Mouse (Mus musculus) liver, postnatal 0 days (tissue): ENCODE results near the gene Aarsd1. TPM values are rescaled to one million over a fixed set of nuclear protein-coding genes. Genes with fewer than 3 reads are reported as not detected.
A peak's percentile ranks its signal among the peaks of the same experiment; 100 is the strongest.
"Not testable (repeated sequence)": the region's sequence is repeated elsewhere in the genome, so short reads cannot be mapped to it uniquely, and the experiment has no call there.

Experiments used
- ATAC-seq: fragments of 200-750 bp; cut with Nextera tagmentation; 2 replicates; pipeline ENCODE4 v1.8.0; 2017; ENCODE audit warnings: mild to moderate bottlenecking, moderate library complexity
- DNase-seq: peaks from one replicate; pipeline ENCODE4 v3.0.0-alpha.2; 2016
- H3K27ac ChIP-seq: fragments of 300-500 bp; sonication (generic); 2 replicates; pipeline ENCODE4 v1.5.1; 2014; ENCODE audit warnings: antibody characterized with exemption, moderate library complexity, mild to moderate bottlenecking, low read depth
- H3K27me3 ChIP-seq: fragments of 300-500 bp; sonication (generic); 2 replicates; pipeline ENCODE4 v1.6.1; 2014; ENCODE audit warnings: low read length, control low read depth, mixed read lengths; ENCODE audit not compliant: insufficient read depth
- H3K36me3 ChIP-seq: fragments of 300-500 bp; sonication (generic); replicated peaks from 2 replicates; pipeline ENCODE4 v1.6.1; 2014; ENCODE audit warnings: mild to moderate bottlenecking, control low read depth, low read length, moderate library complexity, mixed read lengths; ENCODE audit not compliant: insufficient read depth
- H3K4me1 ChIP-seq: fragments of 300-500 bp; sonication (generic); 2 replicates; pipeline ENCODE4 v1.6.1; 2014; ENCODE audit warnings: antibody characterized with exemption, mild to moderate bottlenecking, control low read depth; ENCODE audit not compliant: insufficient read depth
- H3K4me2 ChIP-seq: fragments of 300-500 bp; sonication (generic); 2 replicates; pipeline ENCODE4 v1.6.1; 2014; ENCODE audit warnings: low read depth, mild to moderate bottlenecking, low read length, moderate library complexity, mixed read lengths
- H3K4me3 ChIP-seq: fragments of 300-500 bp; sonication (generic); 2 replicates; pipeline ENCODE4 v1.5.1; 2014; ENCODE audit warnings: low read depth, low read length
- H3K9ac ChIP-seq: fragments of 300-500 bp; sonication (generic); replicated peaks from 2 replicates; pipeline ENCODE4 v1.6.1; 2014; ENCODE audit warnings: mild to moderate bottlenecking, moderate library complexity
- H3K9me3 ChIP-seq: fragments of 300-500 bp; sonication (generic); 2 replicates; pipeline ENCODE4 v1.6.1; 2016; ENCODE audit warnings: mild to moderate bottlenecking, control low read depth, low read length, mixed read lengths
- CTCF ChIP-seq: sonication (generic); IDR thresholded peaks from 2 replicates; pipeline ENCODE4 v1.5.1; 2016; ENCODE audit warnings: antibody characterized with exemption, low read depth
- EP300 ChIP-seq: IDR thresholded peaks from 2 replicates; pipeline ENCODE4 v1.6.1; 2016; ENCODE audit warnings: antibody characterized with exemption, low read depth, mild to moderate bottlenecking
- WGBS: fragments of 180-500 bp; shearing (Covaris S2); extraction: QIAGEN DNeasy Blood & Tissue Kit; methylation state at CpG from one replicate; pipeline ENCODE4 v1.1.7; 2014; ENCODE audit not compliant: insufficient replicate concordance; 5-methylcytosine and 5-hydroxymethylcytosine counted together
- polyA plus RNA-seq: library from polyadenylated mRNA; unstranded; fragments of >200 nt; fragmentation: Nextera tagmentation; extraction: Ambion mirVana; gene quantifications from 2 replicates; pipeline ENCODE4 v1.2.1, GENCODE M21; 2015

Gene Aarsd1
- polyA plus RNA-seq, 1 experiment from 2014 or later, result 23.7 TPM

- Histone ChIP-seq H3K27me3 (no peaks in the 10 kb centered on the region), H3K4me2 (no peak overlapping the region), H3K36me3 (0 out of 2 replicates have a peak, but pooled peaks cover 5% of the 10 kb centered on the region), H3K4me1 (no peaks in the 10 kb centered on the region; the same call in 1 of the 2 replicates), H3K9me3 (no peaks in the 10 kb centered on the region), H3K9ac (no peak overlapping the region), H3K27ac (peak overlapping the region; percentile 12; the same call in 1 of the 2 replicates), H3K4me3 (no peak overlapping the region)
- TF ChIP-seq CTCF, result no peak
- peak; percentile 4; the same call in 1 of the 2 replicates for TF ChIP-seq EP300
- WGBS, result 49% methylated on average over 6 of the region's 6 CpGs
- peak; percentile 64 for ATAC-seq
- DNase-seq, result peak; percentile 68
Measured at GRCm38 (mm10) chr11:101378926-101379325, 38.5 kb downstream of the Aarsd1 start.

GRCm38 (mm10) chr11:101378196-101378595 is 39.2 kb downstream of the Aarsd1 start:
- H3K27ac ChIP-seq, H3K9me3 ChIP-seq, H3K9ac ChIP-seq, H3K4me2 ChIP-seq, H3K36me3 ChIP-seq, H3K4me3 ChIP-seq, H3K4me1 ChIP-seq, H3K27me3 ChIP-seq: not testable (repeated sequence)
- 84% methylated on average over 7 of the region's 8 CpGs for WGBS
- ATAC-seq (peak; percentile 28), DNase-seq (peak; percentile 51)

GRCm38 (mm10) chr11:101374421-101374938 is 42.9 kb downstream of the Aarsd1 start:
- no peaks in the 10 kb centered on the region for H3K27me3 ChIP-seq
- DNase-seq (peak; percentile 25), ATAC-seq (no peak)
- no peak overlapping the region for H3K4me3 ChIP-seq
- WGBS, result 53% methylated on average over 7 of the region's 7 CpGs
- H3K4me2 ChIP-seq, result no peak overlapping the region
- no peak for TF ChIP-seq EP300
- no peak for TF ChIP-seq CTCF
- H3K36me3 ChIP-seq, result peaks cover 12% of the 10 kb centered on the region; the same call in 1 of the 2 replicates
- H3K4me1 ChIP-seq, result no peaks in the 10 kb centered on the region
- no peaks in the 10 kb centered on the region for H3K9me3 ChIP-seq
- H3K9ac ChIP-seq, result no peak overlapping the region
- no peak overlapping the region for H3K27ac ChIP-seq

- H3K4me3 ChIP-seq, result peak overlapping the region; percentile 2; the same call in 1 of the 2 replicates
- ATAC-seq (peak; percentile 1; the same call in 1 of the 2 replicates), DNase-seq (no peak)
- no peak overlapping the region for H3K27ac ChIP-seq
- 69% methylated on average over 5 of the region's 5 CpGs for WGBS
- no peaks in the 10 kb centered on the region for H3K4me1 ChIP-seq
- peaks cover 12% of the 10 kb centered on the region; the same call in 1 of the 2 replicates for H3K36me3 ChIP-seq
- no peaks in the 10 kb centered on the region for H3K27me3 ChIP-seq
- H3K4me2 ChIP-seq, result peak overlapping the region; percentile 27
- TF ChIP-seq EP300, result no peak
- TF ChIP-seq CTCF, result no peak
- H3K9ac ChIP-seq, result no peak overlapping the region
- no peaks in the 10 kb centered on the region for H3K9me3 ChIP-seq
Measured at GRCm38 (mm10) chr11:101370141-101370540, 47.3 kb downstream of the Aarsd1 start.

GRCm38 (mm10) chr11:101367326-101367935 is 50.0 kb downstream of the Aarsd1 start, which contains the start of gene G6pc:
TSS of gene G6pc (plus strand) at chr11:101367561.
- H3K36me3 ChIP-seq, result peaks cover 7% of the 10 kb centered on the region; the same call in 1 of the 2 replicates
- 67% methylated on average over 8 of the region's 8 CpGs for WGBS
- H3K27ac ChIP-seq, result peak within 1 kb of the TSS; percentile 87
- peak within 1 kb of the TSS; percentile 70 for H3K9ac ChIP-seq
- peak; percentile 86 for TF ChIP-seq EP300
- no peak for TF ChIP-seq CTCF
- H3K4me1 ChIP-seq, result peaks cover 12% of the 10 kb centered on the region
- DNase-seq (peak; percentile 75), ATAC-seq (peak; percentile 76)
- H3K4me2 ChIP-seq, result peak within 1 kb of the TSS; percentile 47
- H3K4me3 ChIP-seq, result peak within 1 kb of the TSS; percentile 52
- H3K27me3 ChIP-seq, result no peaks in the 10 kb centered on the region
- no peaks in the 10 kb centered on the region for H3K9me3 ChIP-seq

GRCm38 (mm10) chr11:101364531-101364931 is 52.9 kb downstream of the Aarsd1 start:
- H3K4me2 ChIP-seq, result no peak overlapping the region
- 0 out of 2 replicates have a peak overlapping the region, but pooled peaks have one; percentile 16 for H3K9ac ChIP-seq
- ATAC-seq (no peak), DNase-seq (no peak)
- no peaks in the 10 kb centered on the region for H3K36me3 ChIP-seq
- H3K9me3 ChIP-seq, result no peaks in the 10 kb centered on the region
- no peaks in the 10 kb centered on the region for H3K27me3 ChIP-seq
- no peak overlapping the region for H3K4me3 ChIP-seq
- peak overlapping the region; percentile 69 for H3K27ac ChIP-seq
- peaks cover 24% of the 10 kb centered on the region for H3K4me1 ChIP-seq
- 33% methylated on average over 5 of the region's 5 CpGs for WGBS
- no peak for TF ChIP-seq CTCF
- no peak for TF ChIP-seq EP300
